Mouse (Mus musculus): ENCODE results near the gene Zfp579. TPM values are rescaled to one million over a fixed set of nuclear protein-coding genes. Genes with fewer than 3 reads are reported as not detected.

The Zfp579 gene
- polyA plus RNA-seq, 1 experiment from 2014 or later: 10.9 TPM

- H3K9ac ChIP-seq (ENCODE audit: low read length): no peak overlapping the region
- no peak overlapping the region for H3K4me3 ChIP-seq (ENCODE audit: low read depth, low read length)
- DNase-seq (ENCODE audit: low spot score) (no peak), ATAC-seq (ENCODE audit: low FRiP score, low TSS enrichment) (no peak)
- H3K27ac ChIP-seq (replicated peaks): no peak overlapping the region
- peaks cover 2% of the 10 kb centered on the region; the same call in 1 of the 2 replicates for H3K36me3 ChIP-seq (ENCODE audit: control insufficient read depth, insufficient read depth, low read length)
- peaks cover 3% of the 10 kb centered on the region; the same call in 1 of the 2 replicates for H3K4me1 ChIP-seq (replicated peaks; ENCODE audit: control insufficient read depth, insufficient read depth)
- H3K4me2 ChIP-seq (replicated peaks; ENCODE audit: low read depth): no peak overlapping the region
- no peaks in the 10 kb centered on the region for H3K9me3 ChIP-seq (ENCODE audit: control insufficient read depth, low read length)
- TF ChIP-seq CTCF (IDR thresholded peaks at IDR 0.05; ENCODE audit: low read depth) (no peak), EP300 (optimal IDR thresholded peaks at IDR 0.05) (no peak)
- H3K27me3 ChIP-seq (ENCODE audit: control insufficient read depth, insufficient read depth, low read length): no peaks in the 10 kb centered on the region
- WGBS: 97% methylated on average over 21 of the region's 21 CpGs
Measured at GRCm38 (mm10) chr7:5017931-5018330, 22.0 kb upstream of the Zfp579 start.

GRCm38 (mm10) chr7:5017352-5017751 lies 21.4 kb upstream of the Zfp579 start:
- H3K27me3 ChIP-seq (ENCODE audit: control insufficient read depth, insufficient read depth, low read length): no peaks in the 10 kb centered on the region
- H3K9ac ChIP-seq (ENCODE audit: low read length): no peak overlapping the region
- no peaks in the 10 kb centered on the region for H3K9me3 ChIP-seq (ENCODE audit: control insufficient read depth, low read length)
- ATAC-seq (ENCODE audit: low FRiP score, low TSS enrichment) (no peak), DNase-seq (ENCODE audit: low spot score) (no peak)
- H3K4me3 ChIP-seq (ENCODE audit: low read depth, low read length): no peak overlapping the region
- peaks cover 3% of the 10 kb centered on the region; the same call in 1 of the 2 replicates for H3K4me1 ChIP-seq (replicated peaks; ENCODE audit: control insufficient read depth, insufficient read depth)
- no peak overlapping the region for H3K27ac ChIP-seq (replicated peaks)
- peaks cover 8% of the 10 kb centered on the region for H3K36me3 ChIP-seq (ENCODE audit: control insufficient read depth, insufficient read depth, low read length)
- 89% methylated on average over 16 of the region's 16 CpGs for WGBS
- no peak overlapping the region for H3K4me2 ChIP-seq (replicated peaks; ENCODE audit: low read depth)
- TF ChIP-seq CTCF (IDR thresholded peaks at IDR 0.05; ENCODE audit: low read depth): peak; percentile 39
- TF ChIP-seq EP300 (optimal IDR thresholded peaks at IDR 0.05): no peak

DNA sequence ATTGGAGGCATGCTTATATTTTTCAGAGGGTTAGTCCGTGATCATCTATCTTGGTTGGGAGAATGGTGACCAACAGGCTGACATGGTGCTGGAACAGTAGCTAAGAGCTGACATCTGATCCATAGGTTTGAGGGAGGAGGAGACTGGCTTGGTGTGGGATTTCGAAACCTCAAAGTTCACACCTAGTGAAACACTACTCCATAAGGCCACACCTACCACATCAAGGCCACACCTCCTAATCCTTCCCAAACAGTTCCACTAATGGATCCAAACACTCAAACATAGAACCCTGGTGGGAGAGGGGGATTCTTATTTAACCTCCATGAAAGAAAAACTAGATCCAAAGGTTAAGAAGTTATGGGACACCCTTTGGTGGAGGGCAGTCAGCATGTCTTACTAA lies 21.0 kb upstream of the Zfp579 start:
- Histone ChIP-seq H3K4me2 (replicated peaks; ENCODE audit: low read depth) (no peak overlapping the region), H3K36me3 (ENCODE audit: control insufficient read depth, insufficient read depth, low read length) (peaks cover 9% of the 10 kb centered on the region), H3K9me3 (ENCODE audit: control insufficient read depth, low read length) (no peaks in the 10 kb centered on the region), H3K4me1 (replicated peaks; ENCODE audit: control insufficient read depth, insufficient read depth) (peaks cover 3% of the 10 kb centered on the region; the same call in 1 of the 2 replicates), H3K27me3 (ENCODE audit: control insufficient read depth, insufficient read depth, low read length) (no peaks in the 10 kb centered on the region), H3K27ac (replicated peaks) (no peak overlapping the region), H3K9ac (ENCODE audit: low read length) (no peak overlapping the region), H3K4me3 (ENCODE audit: low read depth, low read length) (no peak overlapping the region)
- DNase-seq (ENCODE audit: low spot score): no peak
- TF ChIP-seq CTCF (IDR thresholded peaks at IDR 0.05; ENCODE audit: low read depth) (no peak), EP300 (optimal IDR thresholded peaks at IDR 0.05) (no peak)
- 100% methylated on average over 2 of the region's 2 CpGs for WGBS
- ATAC-seq (ENCODE audit: low FRiP score, low TSS enrichment): no peak

DNA sequence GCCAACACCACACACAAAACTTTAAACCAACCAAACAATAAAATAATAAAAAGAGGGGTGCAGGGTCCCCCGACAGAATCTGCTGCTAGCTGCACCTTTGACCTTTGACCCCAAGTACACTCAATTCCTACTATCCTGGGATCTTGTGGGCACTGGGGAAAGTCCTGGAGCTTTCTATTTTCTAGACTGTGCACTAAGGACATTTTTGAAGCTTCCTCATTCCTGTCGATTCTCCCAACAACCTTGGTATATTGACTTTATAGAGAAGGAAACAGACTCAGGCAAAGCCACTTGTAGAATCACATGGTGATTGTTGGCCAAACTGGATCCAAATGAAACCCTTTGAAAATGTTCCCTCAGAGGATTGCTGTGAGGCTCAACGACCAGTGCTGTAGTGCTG lies 20.1 kb upstream of the Zfp579 start:
- H3K36me3 ChIP-seq (ENCODE audit: control insufficient read depth, insufficient read depth, low read length): peaks cover 16% of the 10 kb centered on the region
- DNase-seq (ENCODE audit: low spot score) (no peak), ATAC-seq (ENCODE audit: low FRiP score, low TSS enrichment) (no peak)
- peak overlapping the region; percentile 74 for H3K4me2 ChIP-seq (replicated peaks; ENCODE audit: low read depth)
- H3K4me1 ChIP-seq (replicated peaks; ENCODE audit: control insufficient read depth, insufficient read depth): peaks cover 3% of the 10 kb centered on the region; the same call in 1 of the 2 replicates
- H3K27ac ChIP-seq (replicated peaks): peak overlapping the region; percentile 99
- peak overlapping the region; percentile 78 for H3K9ac ChIP-seq (ENCODE audit: low read length)
- no peaks in the 10 kb centered on the region for H3K9me3 ChIP-seq (ENCODE audit: control insufficient read depth, low read length)
- no peaks in the 10 kb centered on the region for H3K27me3 ChIP-seq (ENCODE audit: control insufficient read depth, insufficient read depth, low read length)
- no peak for TF ChIP-seq EP300 (optimal IDR thresholded peaks at IDR 0.05)
- no peak for TF ChIP-seq CTCF (IDR thresholded peaks at IDR 0.05; ENCODE audit: low read depth)
- WGBS: 41% methylated on average over 3 of the region's 3 CpGs
- H3K4me3 ChIP-seq (ENCODE audit: low read depth, low read length): peak overlapping the region; percentile 80

DNA sequence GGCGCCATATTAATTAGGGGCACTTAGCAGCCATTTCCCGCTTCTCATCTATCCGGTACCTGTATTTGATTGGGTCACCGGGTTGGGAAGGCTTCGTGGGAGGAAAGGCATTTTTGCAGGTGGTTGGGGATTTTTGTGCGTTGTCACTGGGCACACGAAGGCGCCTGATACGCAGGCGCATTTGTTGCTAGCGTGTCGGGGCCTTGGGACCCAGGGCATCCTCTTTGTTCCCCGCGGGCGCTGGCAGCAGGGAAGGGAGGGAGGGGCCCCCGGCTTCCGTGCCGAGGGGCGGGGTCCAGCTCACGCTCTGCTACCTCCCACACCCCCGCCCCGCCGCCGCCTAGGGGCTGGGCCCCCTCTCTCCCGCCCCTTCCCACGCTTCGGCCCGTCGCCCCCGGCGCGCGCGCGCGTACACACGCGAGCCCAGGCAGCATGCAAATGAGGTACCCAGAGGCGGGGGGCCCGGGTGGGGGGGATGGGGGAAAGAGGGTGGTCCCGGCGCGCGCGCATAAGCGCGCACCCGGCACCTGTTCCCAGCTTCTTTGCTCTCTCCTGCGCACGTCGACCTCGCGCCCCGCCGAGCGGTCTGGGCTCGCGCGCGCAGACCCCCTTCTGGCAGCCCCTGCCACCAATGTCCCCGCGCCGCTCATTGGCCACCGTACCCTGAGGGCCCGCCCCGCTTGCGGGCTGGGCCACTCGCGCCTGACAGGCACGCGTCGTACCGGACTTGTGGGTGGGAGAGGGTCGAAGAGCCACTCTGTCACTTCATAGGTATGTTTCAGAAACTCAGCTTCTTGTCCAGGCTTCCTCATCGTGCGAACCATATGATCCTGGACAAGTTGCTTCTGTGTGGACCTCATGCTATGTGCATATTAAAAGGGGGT lies 19.4 kb upstream of the Zfp579 start, which contains the start of gene Gm44973:
Gene Gm44973 (plus strand): TSS at position 379 of the 884 bp plus-strand sequence.
- Histone ChIP-seq H3K9ac (ENCODE audit: low read length) (peak within 1 kb of the TSS; percentile 84), H3K27me3 (ENCODE audit: control insufficient read depth, insufficient read depth, low read length) (no peaks in the 10 kb centered on the region), H3K27ac (replicated peaks) (peak within 1 kb of the TSS; percentile 99), H3K36me3 (ENCODE audit: control insufficient read depth, insufficient read depth, low read length) (peaks cover 21% of the 10 kb centered on the region), H3K4me3 (ENCODE audit: low read depth, low read length) (peak within 1 kb of the TSS; percentile 80), H3K9me3 (ENCODE audit: control insufficient read depth, low read length) (no peaks in the 10 kb centered on the region), H3K4me1 (replicated peaks; ENCODE audit: control insufficient read depth, insufficient read depth) (peaks cover 3% of the 10 kb centered on the region; the same call in 1 of the 2 replicates), H3K4me2 (replicated peaks; ENCODE audit: low read depth) (peak within 1 kb of the TSS; percentile 74)
- DNase-seq (ENCODE audit: low spot score) (peak; percentile 96), ATAC-seq (ENCODE audit: low FRiP score, low TSS enrichment) (peak; percentile 84)
- TF ChIP-seq EP300 (optimal IDR thresholded peaks at IDR 0.05) (peak; percentile 32), CTCF (IDR thresholded peaks at IDR 0.05; ENCODE audit: low read depth) (no peak; the same call in 1 of the 2 replicates)
- under 1% methylated on average over 61 of the region's 76 CpGs for WGBS
